Mouse (Mus musculus) midbrain, embryonic 10.5 days (tissue): ENCODE data around the gene Palm2. TPM values are rescaled to one million over a fixed set of nuclear protein-coding genes. Genes with fewer than 3 reads are reported as not detected.

Experiments used
- DNase-seq: peaks from one replicate; pipeline ENCODE4 v3.0.0-alpha.2; 2017; ENCODE audit warnings: low spot score
- H3K27ac ChIP-seq: fragments of 300-500 bp; sonication (generic); replicated peaks from 2 replicates; pipeline ENCODE4 v1.5.1; 2016; ENCODE audit warnings: mild to moderate bottlenecking
- H3K27me3 ChIP-seq: fragments of 300-500 bp; sonication (generic); 2 replicates; pipeline ENCODE4 v1.6.1; 2016; ENCODE audit warnings: low read depth, mild to moderate bottlenecking; ENCODE audit not compliant: poor library complexity, severe bottlenecking
- H3K36me3 ChIP-seq: fragments of 300-500 bp; sonication (generic); 2 replicates; pipeline ENCODE4 v1.6.1; 2016; ENCODE audit warnings: mild to moderate bottlenecking, moderate library complexity
- H3K4me1 ChIP-seq: fragments of 300-500 bp; sonication (generic); 2 replicates; pipeline ENCODE4 v1.6.1; 2016
- H3K4me3 ChIP-seq: fragments of 300-500 bp; sonication (generic); 2 replicates; pipeline ENCODE4 v1.5.1; 2016; ENCODE audit warnings: mild to moderate bottlenecking, moderate library complexity
- H3K9me3 ChIP-seq: fragments of 300-500 bp; sonication (generic); replicated peaks from 2 replicates; pipeline ENCODE4 v1.6.1; 2016; ENCODE audit warnings: mild to moderate bottlenecking
- WGBS: fragments of 180-500 bp; shearing (Covaris S2); methylation state at CpG from one replicate; pipeline ENCODE4 v1.1.7; 2016; 5-methylcytosine and 5-hydroxymethylcytosine counted together
- polyA plus RNA-seq: library from polyadenylated mRNA; unstranded; fragments of >200 nt; fragmentation: Nextera tagmentation; extraction: Ambion mirVana; gene quantifications from 2 replicates; pipeline ENCODE4 v1.2.1, GENCODE M21; 2016

Gene Palm2
- polyA plus RNA-seq, 1 experiment from 2014 or later: 2.4 TPM

GRCm38 (mm10) chr4:57640222-57640621, 206.2 kb downstream of the Palm2 start:
- peaks cover 24% of the 10 kb centered on the region for H3K4me1 ChIP-seq
- 51% methylated on average over 7 of the region's 7 CpGs for WGBS
- no peak overlapping the region for H3K27ac ChIP-seq
- no peak for DNase-seq
- no peaks in the 10 kb centered on the region for H3K36me3 ChIP-seq
- H3K9me3 ChIP-seq: no peaks in the 10 kb centered on the region
- no peak overlapping the region for H3K4me3 ChIP-seq
- peaks cover 3% of the 10 kb centered on the region for H3K27me3 ChIP-seq

- H3K27me3 ChIP-seq: peaks cover 3% of the 10 kb centered on the region
- H3K4me3 ChIP-seq: no peak overlapping the region
- WGBS: 94% methylated on average over 3 of the region's 3 CpGs
- no peaks in the 10 kb centered on the region for H3K9me3 ChIP-seq
- peaks cover 24% of the 10 kb centered on the region for H3K4me1 ChIP-seq
- H3K36me3 ChIP-seq: no peaks in the 10 kb centered on the region
- DNase-seq: no peak
- H3K27ac ChIP-seq: no peak overlapping the region
Observed at GRCm38 (mm10) chr4:57640971-57641370, 206.9 kb downstream of the Palm2 start.

DNA sequence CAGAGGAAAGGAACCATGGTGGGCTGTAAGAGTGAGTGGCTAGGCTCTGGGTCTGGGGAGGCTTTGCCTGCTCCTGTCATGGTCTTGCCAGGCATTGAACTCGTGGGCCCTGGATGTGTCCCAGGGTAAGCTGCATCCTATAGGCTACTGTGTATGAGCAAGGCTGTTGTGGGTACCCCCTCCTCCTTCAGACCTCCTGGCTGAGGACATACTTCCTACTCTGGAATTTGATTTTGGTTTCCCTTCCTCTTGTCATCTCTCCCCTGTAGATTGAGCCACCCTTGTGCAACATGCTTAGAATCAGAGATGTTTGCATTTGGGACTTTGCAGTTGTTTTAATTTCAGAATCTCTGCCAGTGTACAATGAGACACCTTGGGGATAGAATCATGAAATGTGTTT, 216.9 kb downstream of the Palm2 start:
- 86% methylated on average over 1 of the region's 1 CpGs for WGBS
- Histone ChIP-seq H3K4me3 (no peak overlapping the region), H3K4me1 (no peaks in the 10 kb centered on the region), H3K27me3 (no peaks in the 10 kb centered on the region), H3K27ac (no peak overlapping the region), H3K36me3 (no peaks in the 10 kb centered on the region), H3K9me3 (no peaks in the 10 kb centered on the region)
- no peak for DNase-seq

DNA sequence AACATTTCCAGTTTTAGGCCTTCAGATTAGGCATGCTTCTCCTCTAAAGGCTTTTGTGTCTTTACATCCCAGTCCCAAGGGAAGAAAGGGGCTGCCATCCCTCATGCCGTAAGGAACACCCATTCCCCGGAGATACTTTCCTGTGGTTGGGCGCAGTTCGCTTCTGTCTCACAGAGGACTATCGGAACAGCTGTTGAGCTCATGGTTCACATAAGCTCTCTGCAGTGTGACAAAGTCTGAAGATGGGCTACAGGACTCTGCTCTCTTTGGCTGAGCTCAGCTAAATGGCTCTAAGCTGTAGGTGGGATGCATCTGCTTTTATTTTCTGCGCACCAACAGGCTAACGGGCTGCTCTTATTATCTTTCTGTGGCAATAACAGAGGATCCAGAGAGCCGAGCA, 217.5 kb downstream of the Palm2 start:
- DNase-seq: no peak
- Histone ChIP-seq H3K9me3 (no peaks in the 10 kb centered on the region), H3K27me3 (no peaks in the 10 kb centered on the region), H3K4me1 (no peaks in the 10 kb centered on the region), H3K4me3 (no peak overlapping the region), H3K27ac (no peak overlapping the region), H3K36me3 (no peaks in the 10 kb centered on the region)
- 88% methylated on average over 8 of the region's 8 CpGs for WGBS

DNA sequence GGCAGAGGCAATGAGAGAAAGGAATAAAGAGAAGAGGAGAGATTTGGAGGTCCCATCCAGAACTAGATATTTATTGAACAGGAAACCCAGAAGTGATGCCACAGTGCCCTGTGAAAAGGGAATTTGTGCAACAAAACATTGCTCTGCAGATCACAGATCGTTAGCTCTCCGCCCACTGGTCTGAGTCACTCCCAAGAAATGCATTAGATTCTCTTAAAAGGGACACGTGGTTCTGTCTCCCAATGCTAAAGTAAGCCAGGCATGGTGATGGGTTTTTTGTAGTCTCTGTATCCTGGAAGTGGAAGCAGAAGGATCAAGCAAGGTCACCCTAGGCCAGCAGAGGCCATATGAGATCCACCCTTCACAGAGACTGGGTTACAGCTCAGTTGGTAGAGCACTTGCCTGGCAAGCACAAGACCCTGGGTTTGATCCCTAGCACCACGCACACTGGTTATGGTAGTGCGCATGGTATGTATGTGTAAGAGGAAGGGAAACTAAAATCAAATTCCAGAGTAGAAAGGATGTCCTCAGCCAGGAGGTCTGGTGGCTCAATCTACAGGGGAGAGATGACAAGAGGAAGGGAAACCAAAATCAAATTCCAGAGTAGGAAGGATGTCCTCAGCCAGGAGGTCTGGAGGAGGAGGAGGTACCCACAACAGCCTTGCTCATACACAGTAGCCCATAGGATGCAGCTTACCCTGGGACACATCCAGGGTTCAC, 218.3 kb downstream of the Palm2 start:
- no peaks in the 10 kb centered on the region for H3K9me3 ChIP-seq
- no peaks in the 10 kb centered on the region for H3K27me3 ChIP-seq
- H3K36me3 ChIP-seq: no peaks in the 10 kb centered on the region
- H3K27ac ChIP-seq: no peak overlapping the region
- DNase-seq: no peak
- no peaks in the 10 kb centered on the region for H3K4me1 ChIP-seq
- WGBS: 84% methylated on average over 5 of the region's 5 CpGs
- H3K4me3 ChIP-seq: no peak overlapping the region

GRCm38 (mm10) chr4:57655966-57656365, 221.9 kb downstream of the Palm2 start:
- Histone ChIP-seq H3K4me1 (peaks cover 13% of the 10 kb centered on the region), H3K36me3 (no peaks in the 10 kb centered on the region), H3K27ac (no peak overlapping the region), H3K4me3 (no peak overlapping the region), H3K27me3 (no peaks in the 10 kb centered on the region), H3K9me3 (no peaks in the 10 kb centered on the region)
- 93% methylated on average over 1 of the region's 1 CpGs for WGBS
- DNase-seq: no peak

DNA sequence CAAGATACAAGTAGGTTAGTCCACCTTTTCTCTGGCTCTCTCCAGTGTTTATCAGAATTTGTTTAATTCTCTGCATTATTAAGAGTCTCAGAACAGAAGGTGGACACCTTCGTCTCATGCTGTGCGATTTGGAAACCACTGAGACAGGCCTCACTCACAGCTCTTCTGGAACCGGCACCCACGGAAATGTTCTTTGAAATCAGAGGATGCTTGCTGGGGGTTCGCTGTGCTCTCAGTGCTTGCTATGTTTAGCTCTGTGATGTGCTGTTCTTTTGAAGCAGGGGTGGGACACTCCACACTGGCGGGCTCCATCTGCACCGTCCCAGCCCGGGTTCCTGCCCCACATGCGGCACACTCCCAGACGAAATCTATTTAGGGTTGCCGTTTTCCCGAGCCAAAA, 222.3 kb downstream of the Palm2 start:
- H3K36me3 ChIP-seq: no peaks in the 10 kb centered on the region
- H3K4me1 ChIP-seq: peaks cover 17% of the 10 kb centered on the region
- 94% methylated on average over 12 of the region's 12 CpGs for WGBS
- no peak overlapping the region for H3K27ac ChIP-seq
- H3K27me3 ChIP-seq: no peaks in the 10 kb centered on the region
- no peaks in the 10 kb centered on the region for H3K9me3 ChIP-seq
- DNase-seq: no peak
- H3K4me3 ChIP-seq: no peak overlapping the region

DNA sequence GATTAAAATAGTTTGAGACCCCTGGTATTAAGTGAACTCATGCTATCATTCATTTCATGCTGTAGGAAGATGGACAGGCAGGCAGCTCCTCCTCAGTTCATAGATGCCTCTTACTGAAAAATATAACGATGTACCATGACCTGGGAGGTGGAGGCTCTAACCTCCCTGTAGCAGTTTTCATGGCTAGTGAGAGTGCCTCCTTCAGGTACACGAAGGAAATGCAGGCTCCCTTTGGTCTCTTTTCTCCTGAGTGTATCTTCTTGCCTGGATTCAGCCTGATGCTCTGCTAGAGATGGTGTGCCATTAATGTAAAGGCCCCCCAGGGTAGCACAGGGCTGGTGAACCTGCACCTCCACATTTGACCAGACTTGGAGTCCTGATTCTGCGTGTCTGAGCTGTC, 222.8 kb downstream of the Palm2 start:
- Histone ChIP-seq H3K4me1 (peaks cover 17% of the 10 kb centered on the region), H3K4me3 (no peak overlapping the region), H3K27me3 (no peaks in the 10 kb centered on the region), H3K36me3 (no peaks in the 10 kb centered on the region), H3K27ac (no peak overlapping the region), H3K9me3 (no peaks in the 10 kb centered on the region)
- DNase-seq: no peak
- 87% methylated on average over 3 of the region's 3 CpGs for WGBS

DNA sequence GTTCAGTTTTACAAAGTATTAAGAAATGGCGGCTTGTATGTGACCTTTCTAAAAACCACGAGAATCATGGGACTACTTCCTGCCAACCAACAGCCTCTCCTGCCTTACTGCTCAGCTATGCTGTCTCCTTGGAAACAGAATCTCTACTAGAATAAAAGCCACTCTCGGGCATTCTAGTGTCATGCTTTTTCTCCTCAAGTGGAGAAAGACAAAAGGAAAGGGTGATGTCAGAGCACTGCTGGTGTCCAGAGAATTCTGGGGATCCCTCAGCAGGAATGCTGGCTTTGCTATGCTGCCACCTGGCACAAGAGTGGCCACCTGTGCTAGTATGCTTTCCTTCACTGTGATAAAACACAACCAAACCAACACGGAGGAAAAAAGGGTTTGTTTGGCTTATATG, 226.4 kb downstream of the Palm2 start:
- 20% methylated on average over 4 of the region's 4 CpGs for WGBS
- H3K4me1 ChIP-seq: peaks cover 17% of the 10 kb centered on the region
- no peak for DNase-seq
- no peaks in the 10 kb centered on the region for H3K36me3 ChIP-seq
- H3K27me3 ChIP-seq: no peaks in the 10 kb centered on the region
- no peaks in the 10 kb centered on the region for H3K9me3 ChIP-seq
- H3K4me3 ChIP-seq: no peak overlapping the region
- peak overlapping the region; percentile 68 for H3K27ac ChIP-seq

- H3K36me3 ChIP-seq: no peaks in the 10 kb centered on the region
- no peak overlapping the region for H3K27ac ChIP-seq
- H3K27me3 ChIP-seq: no peaks in the 10 kb centered on the region
- no peak for DNase-seq
- peaks cover 3% of the 10 kb centered on the region for H3K4me1 ChIP-seq
- no peak overlapping the region for H3K4me3 ChIP-seq
- H3K9me3 ChIP-seq: no peaks in the 10 kb centered on the region
- 88% methylated on average over 3 of the region's 3 CpGs for WGBS
Observed at GRCm38 (mm10) chr4:57666101-57666500, 232.1 kb downstream of the Palm2 start.

DNA sequence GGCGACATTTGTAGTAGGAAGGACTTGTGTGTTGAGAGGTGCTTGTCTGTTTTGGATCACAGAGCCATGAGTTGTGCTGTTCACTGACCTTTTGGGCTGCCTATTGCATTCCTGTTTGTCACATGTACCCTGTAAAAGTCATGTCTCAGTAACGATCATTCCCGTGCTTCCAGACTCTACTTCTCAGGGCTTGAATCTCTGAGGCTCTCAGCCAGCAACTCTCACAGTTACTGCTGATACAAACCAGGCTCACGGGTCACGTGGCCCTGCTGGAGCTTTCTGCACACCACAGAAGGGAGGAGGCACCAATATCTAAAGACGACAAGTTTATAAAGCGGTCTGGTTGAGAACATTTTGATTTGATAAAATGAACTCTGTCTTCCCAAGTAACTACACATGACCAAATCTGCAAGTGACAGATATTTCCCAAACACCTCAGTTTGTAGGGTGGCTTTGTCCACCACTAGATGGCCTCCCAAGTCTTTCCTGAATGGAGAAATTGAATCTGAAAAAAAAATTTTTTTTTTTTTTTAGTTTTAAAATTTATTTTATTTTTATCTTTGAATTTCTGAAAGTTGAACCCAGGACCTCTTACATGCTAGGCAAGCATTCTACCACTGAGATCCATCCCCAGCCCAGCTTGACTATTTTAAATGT, 236.9 kb downstream of the Palm2 start:
- 76% methylated on average over 7 of the region's 7 CpGs for WGBS
- no peak for DNase-seq
- Histone ChIP-seq H3K9me3 (no peaks in the 10 kb centered on the region), H3K4me3 (no peak overlapping the region), H3K27ac (no peak overlapping the region), H3K27me3 (peaks cover 22% of the 10 kb centered on the region), H3K36me3 (no peaks in the 10 kb centered on the region), H3K4me1 (peaks cover 26% of the 10 kb centered on the region)

- Histone ChIP-seq H3K4me1 (peaks cover 26% of the 10 kb centered on the region), H3K27ac (no peak overlapping the region), H3K27me3 (peaks cover 25% of the 10 kb centered on the region), H3K36me3 (no peaks in the 10 kb centered on the region), H3K4me3 (no peak overlapping the region), H3K9me3 (no peaks in the 10 kb centered on the region)
- DNase-seq: no peak
- 79% methylated on average over 4 of the region's 4 CpGs for WGBS
Observed at GRCm38 (mm10) chr4:57672541-57672940, 238.5 kb downstream of the Palm2 start.
